13 mouse cellular contexts compared by ENCODE assay signal in genomic region chr10:84908006-84908405, GRCm38 (mm10).
"Had no signal": no experiment of that assay in that cellular context is flagged by ENCODE, and none has a peak within 500 bp of the region (broad histone marks: within the 10 kb centered on the region; RNA-seq: fewer than 3 reads in every experiment).

No protein-coding gene starts in this region.

- H3K9me3 ChIP-seq: limb, embryonic 10.5 days; liver, embryonic 12.5 days; lung, embryonic 15.5 days; megakaryocyte, embryonic 14.5 days; midbrain, embryonic 12.5 days had no signal

- H3K27me3 ChIP-seq: liver, embryonic 12.5 days; lung, embryonic 15.5 days had no signal

- DNase-seq: kidney, postnatal 10 days; kidney, postnatal 4 days; lung, postnatal 14 days; thymus, postnatal 4 days had no signal

- H3K9ac ChIP-seq: liver, embryonic 12.5 days; lung, embryonic 15.5 days; midbrain, embryonic 12.5 days had no signal

- H3K4me2 ChIP-seq: liver, embryonic 12.5 days; lung, embryonic 15.5 days; midbrain, embryonic 12.5 days had no signal

- H3K36me3 ChIP-seq: limb, embryonic 10.5 days; liver, embryonic 12.5 days; lung, embryonic 15.5 days had no signal

- H3K4me3 ChIP-seq: layer of hippocampus, adult 2 months; limb, embryonic 10.5 days; liver, embryonic 12.5 days; lung, embryonic 15.5 days; megakaryocyte, embryonic 14.5 days; midbrain, embryonic 12.5 days had no signal

- ATAC-seq: liver, embryonic 12.5 days; midbrain, embryonic 16.5 days had no signal

- H3K27ac ChIP-seq: layer of hippocampus, adult 2 months; limb, embryonic 10.5 days; liver, embryonic 12.5 days; lung, embryonic 15.5 days; macrophage; midbrain, embryonic 12.5 days; stomach, postnatal 0 days had no signal
